In genomic region chr19:18743946-18744345, GRCm38 (mm10) we compare ENCODE assay signal across 32 mouse cellular contexts. TPM values are rescaled to one million over a fixed set of nuclear protein-coding genes. Genes with fewer than 3 reads are reported as not detected.
DNase-seq lines count a peak whose midpoint lies in the region; ATAC-seq and TF ChIP-seq lines count a peak whose summit lies in the region.
"Had no signal": no experiment of that assay in that cellular context is flagged by ENCODE, and none has a peak within 500 bp of the region (broad histone marks: within the 10 kb centered on the region; RNA-seq: fewer than 3 reads in every experiment).

No protein-coding gene starts in this region.

- H3K4me1 ChIP-seq in liver, adult 2 months (ENCODE audit: control insufficient read depth, insufficient read depth, low read length): no peaks in the 10 kb centered on the region
- no peaks in the 10 kb centered on the region for H3K4me1 ChIP-seq in liver, postnatal 0 days (ENCODE audit: insufficient read depth)
- H3K4me1 ChIP-seq in hindbrain, embryonic 16.5 days (ENCODE audit: control insufficient read depth, insufficient read depth, low read depth, low read length): no peaks in the 10 kb centered on the region
- H3K4me1 ChIP-seq: embryonic facial prominence, embryonic 12.5 days; forebrain, embryonic 10.5 days; heart, embryonic 10.5 days; hindbrain, embryonic 12.5 days; limb, embryonic 13.5 days; neural tube, embryonic 12.5 days had no signal

- peak; percentile 7 for DNase-seq in liver, adult 2 months (ENCODE audit: extremely low read depth, low read depth, low spot score)
- no peak for DNase-seq in liver, postnatal 0 days
- DNase-seq in adipocyte (ENCODE audit: low spot score): peak; percentile 28
- peak; percentile 41 for DNase-seq in lung, postnatal 10 days
- no peak for DNase-seq in retina, embryonic 14.5 days (ENCODE audit: low spot score)
- DNase-seq in left cerebral cortex, postnatal 36 days (ENCODE audit: low spot score in 2 of 2): no peak
- DNase-seq: cerebellum, adult 11-12 months; cerebellum, adult 9-11 months; embryo, embryonic 11 days; forebrain, postnatal 0 days; heart, postnatal 36 days; kidney, adult 8-10 months; lung, embryonic 14.5 days; right cerebral cortex, postnatal 25 days; spleen, adult 18-20 months; thymus, postnatal 14 days had no signal

- no peaks in the 10 kb centered on the region for H3K79me2 ChIP-seq in liver, adult 2 months (ENCODE audit: control insufficient read depth, insufficient read depth, low read length)

- TF ChIP-seq CTCF in liver, adult 2 months (IDR thresholded peaks at IDR 0.05; ENCODE audit: low read depth, low read length): no peak
- TF ChIP-seq CTCF in liver, postnatal 0 days (IDR thresholded peaks at IDR 0.05; ENCODE audit: low read depth): no peak

- 42% methylated on average over 5 of the region's 5 CpGs for WGBS in liver, adult 2 months
- 62% methylated on average over 5 of the region's 5 CpGs for WGBS in liver, postnatal 0 days (ENCODE audit: insufficient replicate concordance)
- 89% methylated on average over 5 of the region's 5 CpGs for WGBS in hindbrain, embryonic 16.5 days

- no peak overlapping the region for H3K4me2 ChIP-seq in liver, postnatal 0 days (ENCODE audit: low read depth, low read length)
- no peak overlapping the region for H3K4me2 ChIP-seq in hindbrain, embryonic 16.5 days (ENCODE audit: low read length)
- H3K4me2 ChIP-seq: embryonic facial prominence, embryonic 12.5 days; hindbrain, embryonic 12.5 days; limb, embryonic 13.5 days; liver, embryonic 12.5 days; lung, embryonic 14.5 days; midbrain, embryonic 11.5 days; neural tube, embryonic 12.5 days had no signal

- intact Hi-C loops in left cerebral cortex, postnatal 36 days (cut with DNase I): no loop called here

- H3K27ac ChIP-seq in liver, adult 2 months (replicated peaks; ENCODE audit: insufficient read depth, low read depth, low read length): no peak overlapping the region
- no peak overlapping the region for H3K27ac ChIP-seq in liver, postnatal 0 days (ENCODE audit: low read depth)
- H3K27ac ChIP-seq in hindbrain, embryonic 16.5 days (ENCODE audit: low read depth, low read length): no peak overlapping the region
- H3K27ac ChIP-seq: embryonic facial prominence, embryonic 12.5 days; forebrain, embryonic 10.5 days; heart, embryonic 10.5 days; hindbrain, embryonic 12.5 days; kidney, postnatal 0 days; limb, embryonic 13.5 days; liver, embryonic 12.5 days; neural tube, embryonic 12.5 days had no signal

- ATAC-seq in liver, postnatal 0 days: no peak
- peak; percentile 86 for ATAC-seq in megakaryocyte progenitor cell, adult 5-6 weeks (replicated peaks; ENCODE audit: poor library complexity)
- ATAC-seq in hindbrain, embryonic 16.5 days: no peak
- ATAC-seq: forebrain, postnatal 0 days; intestine, embryonic 16.5 days; liver, embryonic 12.5 days; midbrain, embryonic 16.5 days; Patski had no signal

- H3K4me3 ChIP-seq in liver, adult 2 months (ENCODE audit: insufficient read depth, low read depth, low read length): no peak overlapping the region
- no peak overlapping the region for H3K4me3 ChIP-seq in liver, postnatal 0 days (ENCODE audit: low read depth, low read length)
- no peak overlapping the region for H3K4me3 ChIP-seq in hindbrain, embryonic 16.5 days (ENCODE audit: low read length)
- H3K4me3 ChIP-seq: embryonic facial prominence, embryonic 12.5 days; forebrain, embryonic 10.5 days; heart, embryonic 10.5 days; hindbrain, embryonic 12.5 days; limb, embryonic 13.5 days; liver, embryonic 12.5 days; neural tube, embryonic 12.5 days had no signal

- no peaks in the 10 kb centered on the region for H3K27me3 ChIP-seq in liver, adult 2 months (ENCODE audit: control insufficient read depth, insufficient read depth, low read length)
- no peaks in the 10 kb centered on the region for H3K27me3 ChIP-seq in liver, postnatal 0 days (ENCODE audit: insufficient read depth, low read length)
- no peaks in the 10 kb centered on the region for H3K27me3 ChIP-seq in hindbrain, embryonic 16.5 days (replicated peaks; ENCODE audit: control insufficient read depth, insufficient read depth, low read length)
- H3K27me3 ChIP-seq: embryonic facial prominence, embryonic 12.5 days; hindbrain, embryonic 12.5 days; neural tube, embryonic 12.5 days; Patski had no signal

- no peak for TF ChIP-seq EP300 in liver, postnatal 0 days (IDR thresholded peaks at IDR 0.05; ENCODE audit: low read depth)

- no peaks in the 10 kb centered on the region for H3K9me3 ChIP-seq in liver, postnatal 0 days (ENCODE audit: low read length)
- no peaks in the 10 kb centered on the region for H3K9me3 ChIP-seq in hindbrain, embryonic 16.5 days (ENCODE audit: control insufficient read depth, low read length)
- H3K9me3 ChIP-seq: embryonic facial prominence, embryonic 12.5 days; forebrain, embryonic 10.5 days; G1E; heart, embryonic 10.5 days; hindbrain, embryonic 12.5 days; limb, embryonic 13.5 days; liver, embryonic 12.5 days; neural tube, embryonic 12.5 days had no signal

- H3K9ac ChIP-seq in liver, adult 2 months (ENCODE audit: low read depth, low read length): no peak overlapping the region
- H3K9ac ChIP-seq in liver, postnatal 0 days (replicated peaks): no peak overlapping the region
- H3K9ac ChIP-seq in hindbrain, embryonic 16.5 days (ENCODE audit: low read depth, low read length): no peak overlapping the region
- H3K9ac ChIP-seq: embryonic facial prominence, embryonic 12.5 days; forebrain, postnatal 0 days; hindbrain, embryonic 12.5 days; limb, embryonic 13.5 days; liver, embryonic 12.5 days; lung, embryonic 14.5 days; neural tube, embryonic 12.5 days had no signal

- H3K36me3 ChIP-seq in liver, adult 2 months (ENCODE audit: control insufficient read depth, insufficient read depth, low read length): no peaks in the 10 kb centered on the region
- H3K36me3 ChIP-seq in liver, postnatal 0 days (replicated peaks; ENCODE audit: insufficient read depth, low read length): no peaks in the 10 kb centered on the region
- no peaks in the 10 kb centered on the region for H3K36me3 ChIP-seq in hindbrain, embryonic 16.5 days (ENCODE audit: control insufficient read depth, insufficient read depth, low read length)
- H3K36me3 ChIP-seq: embryonic facial prominence, embryonic 12.5 days; forebrain, embryonic 10.5 days; G1E; heart, embryonic 10.5 days; hindbrain, embryonic 12.5 days; limb, embryonic 13.5 days; liver, embryonic 12.5 days; neural tube, embryonic 12.5 days had no signal

- no peak for TF ChIP-seq POLR2A in liver, adult 2 months (IDR thresholded peaks at IDR 0.05; ENCODE audit: extremely low read depth, insufficient read depth, low read length)

RNA-seq across cellular contexts. Expression of gene Trpm6, which starts 5.8 kb away (rescaled TPM):
- 0.27 and 0.83 TPM in 2 replicates for total RNA-seq in liver, adult 2 months (2014; rRNA removed)
- 0.09 TPM in 2 replicates for polyA plus RNA-seq in liver, adult 2 months (2012; rRNA removed)
- polyA plus RNA-seq in liver, postnatal 0 days (2015; fragmentation: Nextera tagmentation; extraction: Ambion mirVana): 0.04 and 0.05 TPM in 2 replicates
- total RNA-seq in megakaryocyte progenitor cell, adult 5-6 weeks (2015): 0.32 TPM in 1 of 2 replicates, not detected in the other
- not detected in 2 replicates for total RNA-seq in megakaryocyte progenitor cell, adult 5-6 weeks (2017)
- polyA plus RNA-seq in hindbrain, embryonic 16.5 days (2015; fragmentation: Nextera tagmentation; extraction: Ambion mirVana): 0.39 and 0.43 TPM in 2 replicates
- under 1 TPM; 0.39 to 0.59 TPM for total RNA-seq in left cerebral cortex, postnatal 36 days (2021)
- total RNA-seq: megakaryocyte, adult 5-6 weeks had no signal
- polyA plus RNA-seq: G1E; liver, embryonic 12.5 days had no signal

RNA-seq across cellular contexts. Expression of gene D030056L22Rik, which starts 31.0 kb away (rescaled TPM):
- total RNA-seq in liver, adult 2 months (2014; rRNA removed): 7.1 and 9.5 TPM in 2 replicates
- 5.0 and 5.7 TPM in 2 replicates for polyA plus RNA-seq in liver, adult 2 months (2012; rRNA removed)
- 18.2 and 19.5 TPM in 2 replicates for polyA plus RNA-seq in liver, postnatal 0 days (2015; fragmentation: Nextera tagmentation; extraction: Ambion mirVana)
- total RNA-seq in megakaryocyte progenitor cell, adult 5-6 weeks (2015): 37.3 and 51.3 TPM in 2 replicates
- 22.7 and 25.5 TPM in 2 replicates for total RNA-seq in megakaryocyte progenitor cell, adult 5-6 weeks (2017)
- 45.0 and 46.0 TPM in 2 replicates for polyA plus RNA-seq in hindbrain, embryonic 16.5 days (2015; fragmentation: Nextera tagmentation; extraction: Ambion mirVana)
- total RNA-seq in left cerebral cortex, postnatal 36 days (2021): 10 to 100 TPM; 22.3 to 26.0 TPM

Comparison
In these comparisons a context has a peak if more than half of its experiments do, and no peak if none do; other contexts are left out.
1. DNase-seq: peak in liver, adult 2 months (single experiment), adipocyte (single experiment) and lung, postnatal 10 days (single experiment); none in liver, postnatal 0 days (single experiment), retina, embryonic 14.5 days (single experiment) and left cerebral cortex, postnatal 36 days (0 of 2).